Mouse (Mus musculus): ENCODE measurements at regions not wholly inside any gene's neighbourhood (a gene's known extent, or its start where the extent isn't known, plus 50 kb on each side); places are given as distances from the start of the nearest gene placed in this dataset.

DNA sequence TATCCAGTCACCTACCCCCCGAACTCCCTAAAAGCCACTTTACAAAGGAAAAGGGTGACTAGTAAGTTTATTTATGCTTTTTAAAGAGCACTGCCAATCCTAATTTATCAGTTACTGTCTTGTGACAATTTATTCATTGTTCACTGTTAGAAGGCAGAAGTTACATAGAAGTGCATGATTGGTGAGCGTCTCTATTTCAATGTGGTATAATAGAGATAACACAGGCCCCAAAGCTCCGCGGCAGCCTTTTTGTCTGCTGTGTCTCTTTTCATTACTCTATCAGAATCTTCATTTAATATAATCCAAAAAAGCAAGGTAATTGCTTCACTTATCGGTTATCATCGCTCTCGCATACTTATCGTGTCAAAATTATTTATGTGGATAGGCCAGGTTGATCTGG lies 207.1 kb downstream of the Lmo4 start:
- no peaks in the 10 kb centered on the region for H3K36me3 ChIP-seq (ENCODE audit: control insufficient read depth in 1 of 2, insufficient read depth in 2 of 2, low read length in 2 of 2)
- H3K4me3 ChIP-seq (ENCODE audit: control insufficient read depth in 1 of 2, insufficient read depth in 1 of 2, low read depth in 2 of 2, low read length in 2 of 2), result no peak overlapping the region
- no peaks in the 10 kb centered on the region for H3K27me3 ChIP-seq (ENCODE audit: control insufficient read depth in 1 of 2, insufficient read depth in 2 of 2, low read length in 2 of 2)
- H3K79me2 ChIP-seq (ENCODE audit: control insufficient read depth, insufficient read depth, low read length, poor library complexity), result no peaks in the 10 kb centered on the region
- no peaks in the 10 kb centered on the region for H3K4me1 ChIP-seq (ENCODE audit: control insufficient read depth in 1 of 2, insufficient read depth in 2 of 2, low read length in 2 of 2)
- no peak for DNase-seq (ENCODE audit: low read depth, low spot score)
- H3K27ac ChIP-seq (ENCODE audit: control insufficient read depth, low read depth, low read length), result no peak overlapping the region
- TF ChIP-seq MXI1 (IDR thresholded peaks at IDR 0.05; ENCODE audit: low read depth, low read length), result no peak
- no peak for TF ChIP-seq CHD2 (IDR thresholded peaks at IDR 0.05; ENCODE audit: low read length)
- TF ChIP-seq MAFK (IDR thresholded peaks at IDR 0.05; ENCODE audit: borderline replicate concordance, low read depth, low read length), result no peak
- no peak for TF ChIP-seq RCOR1 (IDR thresholded peaks at IDR 0.05; ENCODE audit: low read depth, low read length)
- TF ChIP-seq GABPA (IDR thresholded peaks at IDR 0.05; ENCODE audit: low read depth, low read length), result no peak
- TF ChIP-seq UBTF (IDR thresholded peaks at IDR 0.05; ENCODE audit: borderline replicate concordance, insufficient read depth, low read depth, low read length), result no peak
- no peak for TF ChIP-seq TAL1 (IDR thresholded peaks at IDR 0.05; ENCODE audit: low read length)
- no peak for TF ChIP-seq USF1 (IDR thresholded peaks at IDR 0.05; ENCODE audit: low read depth, low read length)
- no peak for TF ChIP-seq CHD1 (IDR thresholded peaks at IDR 0.05; ENCODE audit: low read depth, low read length)
- TF ChIP-seq NELFE (IDR thresholded peaks at IDR 0.05; ENCODE audit: low read depth, low read length), result no peak
- TF ChIP-seq SIN3A (IDR thresholded peaks at IDR 0.05; ENCODE audit: low read length), result no peak
- no peak for TF ChIP-seq ELF1 (IDR thresholded peaks at IDR 0.05; ENCODE audit: low read depth, low read length)
- no peak for TF ChIP-seq ZC3H11A (IDR thresholded peaks at IDR 0.05; ENCODE audit: low read depth, low read length)
- no peak for TF ChIP-seq JUND (IDR thresholded peaks at IDR 0.05; ENCODE audit: low read depth, low read length)
- no peak for TF ChIP-seq MAZ (IDR thresholded peaks at IDR 0.05; ENCODE audit: low read depth, low read length)
- TF ChIP-seq KAT2A (conservative IDR thresholded peaks at IDR 0.05; ENCODE audit: low read depth, low read length), result no peak
- no peak for TF ChIP-seq TCF12 (IDR thresholded peaks at IDR 0.05; ENCODE audit: low read depth, low read length)
- H3K9ac ChIP-seq (ENCODE audit: control insufficient read depth, low read depth, low read length, poor library complexity, severe bottlenecking), result no peak overlapping the region
- H3K9me3 ChIP-seq (replicated peaks; ENCODE audit: insufficient read depth, low read length), result no peaks in the 10 kb centered on the region

- Histone ChIP-seq H3K4me1 (ENCODE audit: control insufficient read depth in 1 of 2, insufficient read depth in 2 of 2, low read length in 2 of 2) (no peaks in the 10 kb centered on the region), H3K27ac (ENCODE audit: control insufficient read depth, low read depth, low read length) (no peak overlapping the region), H3K79me2 (ENCODE audit: control insufficient read depth, insufficient read depth, low read length, poor library complexity) (no peaks in the 10 kb centered on the region), H3K4me3 (ENCODE audit: control insufficient read depth in 1 of 2, insufficient read depth in 1 of 2, low read depth in 2 of 2, low read length in 2 of 2) (no peak overlapping the region), H3K27me3 (ENCODE audit: control insufficient read depth in 1 of 2, insufficient read depth in 2 of 2, low read length in 2 of 2) (no peaks in the 10 kb centered on the region), H3K36me3 (ENCODE audit: control insufficient read depth in 1 of 2, insufficient read depth in 2 of 2, low read length in 2 of 2) (no peaks in the 10 kb centered on the region), H3K9ac (ENCODE audit: control insufficient read depth, low read depth, low read length, poor library complexity, severe bottlenecking) (no peak overlapping the region), H3K9me3 (replicated peaks; ENCODE audit: insufficient read depth, low read length) (no peaks in the 10 kb centered on the region)
- TF ChIP-seq RCOR1 (IDR thresholded peaks at IDR 0.05; ENCODE audit: low read depth, low read length) (no peak), USF2 (IDR thresholded peaks at IDR 0.05; ENCODE audit: borderline replicate concordance in 1 of 2, insufficient read depth in 1 of 2, low read depth in 1 of 2, low read length in 2 of 2) (no peak), ZNF384 (IDR thresholded peaks at IDR 0.05; ENCODE audit: low read depth, low read length) (no peak), CTCF (IDR thresholded peaks at IDR 0.05 in 2 of 3, conservative IDR thresholded peaks at IDR 0.05 in 1 of 3; ENCODE audit: control insufficient read depth in 1 of 3, insufficient read depth in 1 of 3, low read depth in 2 of 3, low read length in 3 of 3, poor library complexity in 1 of 3, severe bottlenecking in 1 of 3) (no peak), POLR2AphosphoS2 (IDR thresholded peaks at IDR 0.05; ENCODE audit: low read length) (no peak), GATA1 (IDR thresholded peaks at IDR 0.05; ENCODE audit: low read depth, low read length) (no peak), UBTF (IDR thresholded peaks at IDR 0.05; ENCODE audit: borderline replicate concordance, insufficient read depth, low read depth, low read length) (no peak), MAX (IDR thresholded peaks at IDR 0.05; ENCODE audit: low read length) (no peak), HCFC1 (IDR thresholded peaks at IDR 0.05; ENCODE audit: low read depth, low read length) (no peak)
- no peak for DNase-seq (ENCODE audit: low read depth, low spot score)
These were observed 210.0 kb downstream of the Lmo4 start for GRCm38 (mm10) chr3:143995045-143995444.
